Mouse (Mus musculus): Measurements from ENCODE around the gene Man2a1.

DNA sequence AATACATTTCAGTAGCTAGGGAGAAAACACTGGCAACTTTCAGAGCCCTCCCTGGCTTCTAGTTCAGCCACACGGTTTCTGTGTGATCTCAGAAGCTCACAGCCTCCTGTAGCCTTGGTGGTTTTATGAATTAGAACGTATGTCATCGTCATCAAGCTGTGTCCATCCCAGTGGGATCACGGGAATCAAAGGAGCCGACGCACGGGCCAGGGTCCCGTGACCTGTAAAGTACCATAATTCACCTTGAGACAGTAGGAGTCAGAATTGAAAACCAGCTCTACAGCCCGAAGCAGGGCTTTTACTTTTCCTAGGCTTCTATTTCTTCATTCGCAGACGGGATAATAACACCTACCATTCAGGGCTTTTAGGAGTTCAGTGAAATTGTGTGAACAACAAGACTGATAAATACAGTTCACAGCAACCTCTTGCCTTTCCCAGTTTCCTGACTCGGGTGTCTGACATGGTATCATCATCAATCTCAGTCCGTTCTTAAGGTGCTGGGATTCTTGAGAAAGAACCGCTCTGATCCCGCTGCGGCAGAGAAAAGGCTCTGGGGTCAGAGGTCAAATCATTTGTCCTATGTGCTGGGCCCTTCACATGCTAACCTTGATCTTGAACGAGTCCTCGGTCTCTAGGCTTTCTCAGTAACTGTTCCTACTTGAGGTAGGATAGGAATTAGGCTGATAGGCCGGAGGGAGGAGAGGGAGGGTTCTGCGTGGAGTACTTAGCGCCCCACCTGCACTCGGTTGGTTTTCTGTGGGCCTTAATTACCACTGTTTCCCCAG lies 43.7 kb upstream of the Man2a1 start:
- TF ChIP-seq POLR2A (IDR thresholded peaks at IDR 0.05; ENCODE audit: low read depth, low read length) (no peak), CTCF (IDR thresholded peaks at IDR 0.05; ENCODE audit: borderline replicate concordance, insufficient read depth, low read length) (no peak)

Data from embryonic fibroblast, embryonic 13.5 days (primary cell).